Mouse (Mus musculus): Measurements from ENCODE around the gene Cd2.

Gene Cd2

DNA sequence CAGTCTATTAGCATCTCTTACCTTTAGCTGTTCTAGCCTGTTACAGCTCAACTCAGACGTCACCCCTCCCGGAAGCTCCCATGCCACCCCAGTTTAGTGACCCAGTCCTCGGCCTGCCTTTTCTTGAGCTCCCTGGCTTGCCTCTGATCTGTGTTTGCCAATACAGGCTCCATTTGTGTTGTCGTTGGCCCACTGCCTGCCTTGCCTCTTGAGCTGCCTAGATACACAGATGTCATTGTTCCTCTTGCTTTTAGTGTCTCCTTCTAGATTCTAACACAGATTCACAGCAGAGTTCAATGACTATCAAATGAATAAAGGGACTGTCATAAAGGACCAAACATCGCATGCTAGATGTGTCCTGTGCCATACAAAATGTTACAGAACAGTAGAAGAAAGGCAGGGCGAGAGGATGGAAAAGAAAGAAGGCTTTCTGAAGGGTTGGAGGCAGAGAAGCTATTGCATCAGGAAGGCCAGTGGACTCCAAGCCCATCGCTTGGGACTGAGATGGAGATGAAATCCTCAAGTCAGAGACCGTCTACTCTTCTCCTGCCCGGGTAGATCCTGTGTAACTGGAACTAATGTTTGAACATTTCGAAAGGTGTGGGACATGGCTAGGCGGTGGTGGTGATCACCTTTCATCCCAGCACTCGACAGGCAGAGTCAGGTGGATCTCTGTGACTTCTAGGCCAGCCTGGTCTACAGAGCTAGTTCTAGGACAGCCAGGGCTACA, 13.5 kb downstream of the Cd2 start:
- DNase-seq = no peak

DNA sequence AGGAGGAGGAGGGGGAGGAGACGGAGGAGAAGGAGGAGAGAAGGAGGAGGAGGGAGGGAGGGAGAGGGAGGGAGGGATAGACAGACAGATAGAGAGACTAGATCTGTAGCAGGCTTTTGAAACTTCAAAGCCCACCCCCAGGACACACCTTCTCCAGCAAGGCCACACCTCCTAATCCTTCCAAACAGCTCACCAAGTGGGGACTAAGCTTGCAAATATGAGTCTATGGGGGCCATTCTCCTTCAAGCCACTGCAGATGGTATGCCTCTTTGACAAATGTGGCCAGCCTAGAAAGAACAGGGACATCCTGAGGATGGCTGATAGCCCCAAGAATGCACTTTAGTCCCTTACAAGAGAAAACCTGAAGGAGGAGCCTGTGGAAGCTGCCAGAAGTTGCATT, 15.6 kb downstream of the Cd2 start:
- DNase-seq = no peak

DNA sequence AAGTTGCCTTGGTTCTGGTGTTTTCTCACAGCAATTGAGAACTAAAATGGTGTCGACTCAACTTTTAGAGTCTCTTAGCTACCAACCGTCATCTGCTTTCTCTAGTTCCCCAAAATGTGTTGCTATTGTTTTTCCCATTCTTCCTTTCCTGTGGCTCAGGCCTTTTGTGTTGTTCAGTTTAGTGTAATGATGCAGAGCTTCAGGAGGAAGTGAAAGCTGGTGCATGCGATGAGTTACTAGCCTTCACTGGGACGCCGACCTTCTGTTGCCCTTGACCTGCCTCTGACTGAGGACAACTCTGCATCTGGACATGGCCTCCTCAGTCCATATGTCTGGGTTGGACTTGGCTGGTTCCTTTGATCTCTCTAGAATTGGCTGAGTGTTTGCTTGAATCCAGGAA, 16.9 kb downstream of the Cd2 start:
- DNase-seq = peak in 1 of 2 experiments; percentile 42

DNA sequence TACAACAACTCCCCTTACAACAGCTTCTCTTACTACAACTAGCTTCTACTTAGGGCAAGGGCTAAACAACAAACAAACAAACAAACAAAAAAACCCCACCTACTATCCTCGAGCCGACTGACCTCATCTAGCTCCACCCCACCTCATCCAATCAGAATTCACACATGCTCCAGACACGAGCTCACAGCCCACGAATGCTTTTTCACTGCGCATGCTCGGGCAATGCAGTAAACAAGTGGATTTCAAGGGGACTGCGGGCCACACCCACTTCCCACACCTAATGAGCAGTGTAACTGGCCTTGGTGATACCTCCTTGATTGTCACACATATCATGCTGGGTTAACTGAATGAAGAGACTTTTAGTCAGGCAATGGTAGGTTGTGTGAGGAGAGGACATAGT, 19.4 kb downstream of the Cd2 start:
- DNase-seq = no peak

DNA sequence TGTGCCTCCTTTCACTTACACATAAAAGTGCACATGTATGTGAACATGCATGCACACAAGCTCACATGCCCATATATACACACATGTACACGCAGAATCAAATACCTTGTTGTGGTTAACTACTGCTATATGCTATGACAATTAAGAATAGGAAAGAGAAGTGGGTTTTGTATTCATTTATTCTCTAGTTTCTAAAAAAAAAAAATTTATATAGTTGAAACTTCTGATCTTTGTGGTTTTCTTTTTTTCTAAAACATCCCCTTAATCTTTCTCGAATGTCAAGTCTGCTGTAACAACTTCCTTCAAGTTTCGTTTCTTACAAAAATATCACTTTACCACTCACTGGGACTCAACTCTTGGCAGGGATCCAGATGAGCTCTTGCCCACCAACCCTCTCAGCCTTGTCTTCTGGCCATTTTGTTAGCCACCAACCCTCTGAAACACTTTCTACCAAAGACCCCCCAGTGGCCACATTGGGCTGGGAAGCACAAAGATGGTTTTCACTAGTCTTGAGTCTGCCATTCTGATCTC, 22.1 kb downstream of the Cd2 start:
- DNase-seq = no peak

DNA sequence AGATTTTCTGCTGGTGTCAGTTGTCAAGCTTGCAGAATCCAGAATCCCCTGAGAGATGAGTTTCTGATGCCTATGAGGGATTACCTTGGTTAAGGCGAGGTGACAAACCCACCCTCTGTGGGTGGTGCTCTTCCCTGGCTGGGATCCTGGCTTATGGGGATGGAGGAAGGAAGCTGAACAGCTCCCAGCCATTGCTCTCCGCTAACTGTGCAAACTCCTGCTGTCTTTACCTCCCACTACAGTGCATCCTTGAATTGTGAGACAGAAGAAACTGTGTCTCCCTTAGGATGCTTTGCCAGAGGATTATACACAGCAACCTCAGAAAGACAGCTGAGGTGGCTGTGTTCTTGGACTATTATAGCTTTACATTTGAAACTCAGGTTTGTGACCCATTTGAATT, 28.8 kb downstream of the Cd2 start:
- DNase-seq = no peak

DNA sequence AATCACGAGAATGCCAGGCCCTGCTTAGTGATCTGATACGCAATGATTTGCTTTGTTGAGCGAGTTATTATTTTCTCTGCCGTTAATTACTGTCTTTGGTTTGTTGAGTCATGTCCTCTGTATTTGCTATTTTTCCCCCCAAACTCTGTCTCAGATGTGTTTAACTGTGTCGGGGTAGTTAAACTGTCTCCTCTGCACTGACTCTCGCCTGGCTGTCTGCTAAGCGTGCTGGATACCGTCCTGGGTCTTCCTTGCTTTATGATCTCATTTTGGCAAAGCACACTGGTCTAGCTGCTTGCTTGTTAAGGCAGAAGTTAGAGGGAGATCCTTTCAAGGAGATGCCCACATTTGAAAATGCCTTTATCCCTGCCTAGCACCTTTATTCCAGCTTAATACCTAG, 31.6 kb downstream of the Cd2 start:
- no peak for DNase-seq

DNA sequence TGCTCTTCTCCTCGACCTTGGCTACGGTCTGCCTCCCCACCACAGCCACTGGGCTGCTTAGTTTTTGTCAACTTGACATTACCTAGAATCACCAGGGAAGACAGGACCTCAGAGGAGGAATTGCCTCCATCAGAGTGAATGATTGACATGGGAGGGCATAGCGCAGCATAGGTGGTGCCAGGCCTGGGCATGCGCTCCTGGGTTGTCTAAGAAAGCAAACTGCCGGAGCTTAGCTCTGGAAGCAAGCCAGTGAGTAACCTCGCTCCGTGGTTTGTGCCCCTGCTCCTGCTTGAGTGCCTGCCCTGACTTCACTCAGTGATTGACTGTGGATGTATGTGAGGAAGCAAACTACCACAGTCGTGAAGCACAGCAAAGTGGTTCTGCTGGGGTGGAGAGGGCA, 35.6 kb downstream of the Cd2 start:
- no peak for DNase-seq

DNA sequence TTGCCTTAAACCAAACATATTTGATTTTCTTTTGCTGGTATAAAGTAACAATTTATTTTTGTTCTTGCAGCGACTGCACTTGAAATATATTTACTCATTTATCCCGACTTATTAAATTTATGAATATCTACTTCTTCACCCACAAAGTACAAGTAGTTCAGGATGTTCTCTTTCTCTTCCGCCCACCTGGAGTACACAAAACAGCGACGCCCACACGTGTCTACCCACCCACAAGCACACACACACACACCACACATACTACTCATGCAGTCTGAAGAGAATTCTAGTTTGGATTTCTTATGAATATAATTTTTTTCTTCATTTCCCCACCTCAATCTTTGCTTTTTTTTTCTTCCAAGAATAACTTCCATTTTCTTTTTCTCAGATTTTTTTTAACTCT, 37.9 kb downstream of the Cd2 start:
- no peak for DNase-seq

DNA sequence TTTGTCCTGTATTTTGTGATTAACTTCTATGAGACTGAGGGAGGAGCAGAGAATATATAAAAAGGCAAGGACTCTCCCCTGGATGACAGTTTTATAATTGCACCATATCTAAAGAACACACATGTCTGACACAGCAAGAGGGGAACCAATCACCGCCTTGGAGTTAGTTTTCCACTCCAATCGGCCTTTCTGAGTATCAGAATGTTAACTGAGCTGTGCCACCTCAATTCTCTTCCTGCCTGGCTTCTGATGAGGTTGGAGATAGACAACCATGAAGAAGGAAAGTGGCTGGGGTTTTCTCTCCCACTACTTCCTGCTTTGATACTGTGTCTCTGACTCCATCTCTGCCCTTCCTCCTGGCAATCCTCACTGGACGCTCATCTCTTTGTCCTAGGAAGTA, 42.5 kb downstream of the Cd2 start:
- DNase-seq = no peak

DNA sequence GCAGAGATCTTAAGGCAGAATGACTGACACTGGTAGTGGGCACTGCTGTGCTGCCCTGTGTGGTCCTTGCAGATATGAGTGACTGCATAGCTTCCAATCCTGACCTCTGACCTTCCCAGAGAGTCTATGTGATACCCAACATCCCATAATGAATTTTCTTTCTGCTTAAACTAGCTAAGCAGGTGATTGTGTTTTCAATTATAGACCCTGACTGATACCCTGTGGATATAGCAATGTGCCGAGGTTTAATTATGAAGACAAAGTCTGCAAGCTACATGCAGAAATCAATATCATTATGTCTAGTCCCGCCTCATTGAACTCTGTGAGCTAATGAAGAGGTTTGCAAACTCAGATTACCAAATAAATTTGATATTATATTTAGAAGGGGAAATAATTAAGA, 44.7 kb downstream of the Cd2 start:
- DNase-seq = no peak

DNA sequence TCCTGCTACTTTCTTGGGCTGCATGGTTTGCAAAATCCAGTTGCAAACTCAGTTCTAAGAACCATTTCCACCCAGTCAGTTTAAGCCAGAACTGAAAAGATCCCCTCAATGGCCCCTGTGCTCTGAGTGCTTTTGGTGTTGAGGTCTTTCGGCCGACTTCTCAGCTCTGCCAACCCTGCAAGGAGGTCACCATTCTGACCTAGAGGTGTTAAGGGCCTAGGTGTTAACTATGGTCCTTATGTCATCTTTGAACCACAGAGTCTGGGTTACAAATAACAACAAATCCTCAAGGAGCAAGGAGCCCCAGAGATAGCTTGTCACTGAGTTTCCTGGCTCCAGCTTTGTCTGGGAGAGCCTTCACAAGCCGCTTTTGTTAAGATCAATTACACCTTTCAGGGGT, 45.9 kb downstream of the Cd2 start:
- no peak for DNase-seq

DNA sequence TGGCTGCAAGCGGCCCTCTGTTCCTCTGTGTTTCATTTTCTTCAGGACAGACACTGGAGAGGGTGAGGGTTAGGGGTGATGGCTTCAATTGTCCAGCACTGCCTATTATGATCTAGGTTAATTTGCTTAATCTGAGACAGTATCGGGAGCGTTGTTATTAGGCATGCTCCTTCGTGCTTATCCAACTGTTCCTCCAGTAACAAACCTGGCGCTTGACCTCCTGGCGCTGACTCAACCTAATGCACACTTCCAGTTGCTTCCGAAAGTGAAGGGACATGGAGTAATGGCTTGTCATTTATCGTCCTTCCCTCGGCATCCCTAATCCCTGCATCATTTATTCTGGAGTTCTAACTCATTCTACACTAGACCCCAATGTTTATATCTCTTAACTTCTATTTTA, 46.9 kb downstream of the Cd2 start:
- DNase-seq = no peak

DNA sequence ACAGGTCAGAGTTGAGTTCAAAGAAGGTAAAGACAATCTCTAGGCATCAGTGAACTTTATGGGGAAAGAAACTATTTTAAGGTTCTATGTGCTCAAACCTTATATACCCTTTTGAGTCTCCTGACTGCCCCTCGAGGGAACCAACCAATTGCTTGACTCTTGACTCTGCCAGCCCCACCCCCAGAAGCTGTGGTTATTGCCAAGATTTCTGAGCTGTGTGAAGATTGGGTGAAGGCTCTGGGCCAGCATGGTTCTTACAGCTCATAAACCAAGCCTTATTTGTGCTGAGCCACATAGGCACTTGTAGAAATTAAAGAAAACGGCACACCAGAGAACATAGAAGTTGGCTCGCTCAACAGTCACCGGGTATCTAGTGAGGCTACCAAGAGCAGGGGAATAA, 48.5 kb downstream of the Cd2 start:
- no peak for DNase-seq

DNA sequence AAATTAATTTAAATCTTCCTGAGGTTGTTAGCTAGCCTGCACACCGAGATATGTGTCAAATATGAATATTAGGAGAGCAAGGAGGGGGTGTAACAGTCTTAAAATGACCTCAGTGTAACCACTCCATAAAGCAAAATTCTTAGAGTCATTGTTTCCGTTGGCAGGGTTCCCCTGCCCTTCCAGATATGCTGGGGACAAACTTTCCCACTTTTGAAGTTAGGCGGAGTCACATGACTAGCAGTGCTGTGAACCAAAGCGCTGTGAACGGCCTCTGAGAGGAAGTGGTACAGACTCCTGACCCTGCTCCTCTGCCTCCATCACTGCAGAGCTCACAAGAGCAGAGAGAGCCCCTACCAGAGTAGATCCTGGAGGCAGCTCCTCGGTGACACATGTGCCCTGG, 49.0 kb downstream of the Cd2 start:
- no peak for DNase-seq

DNA sequence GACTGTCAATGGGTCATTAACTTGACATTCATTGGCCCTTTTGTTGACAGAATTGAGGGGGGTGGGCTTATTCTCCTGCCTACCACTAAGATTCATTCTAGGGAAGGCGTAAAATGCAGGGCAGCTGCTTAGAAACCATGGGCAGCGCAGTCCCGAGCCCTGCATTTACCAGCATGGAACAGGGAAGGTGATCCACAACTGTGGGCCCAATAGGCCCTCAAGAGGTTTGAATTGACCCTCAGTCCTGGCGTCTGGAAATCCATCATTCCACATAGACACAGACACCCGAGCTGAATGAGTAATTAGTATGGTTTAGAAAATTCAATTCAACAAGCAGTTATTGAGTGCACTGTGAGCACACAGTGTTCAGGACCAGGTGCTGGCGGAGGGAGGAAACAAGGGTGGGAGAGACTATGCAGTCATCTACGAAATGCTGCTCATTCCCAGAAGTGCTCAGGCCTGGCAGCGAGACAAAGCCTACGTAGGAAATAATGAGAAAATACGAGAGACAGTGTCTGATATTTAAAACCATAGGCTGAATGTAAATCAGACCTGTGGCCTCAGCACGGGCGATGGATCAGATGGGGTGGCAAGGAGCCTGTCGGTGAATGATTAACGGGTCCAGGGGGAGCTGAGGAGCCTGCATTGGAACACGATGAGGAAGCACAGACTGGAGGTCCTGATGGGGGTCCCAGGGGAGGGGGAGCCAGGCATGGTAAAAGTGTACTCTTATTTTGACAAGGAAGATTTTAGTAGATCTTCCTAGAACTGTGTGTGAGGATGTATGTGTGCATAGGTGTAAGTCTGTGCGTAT, 50.5 kb downstream of the Cd2 start:
- no peak for DNase-seq

DNA sequence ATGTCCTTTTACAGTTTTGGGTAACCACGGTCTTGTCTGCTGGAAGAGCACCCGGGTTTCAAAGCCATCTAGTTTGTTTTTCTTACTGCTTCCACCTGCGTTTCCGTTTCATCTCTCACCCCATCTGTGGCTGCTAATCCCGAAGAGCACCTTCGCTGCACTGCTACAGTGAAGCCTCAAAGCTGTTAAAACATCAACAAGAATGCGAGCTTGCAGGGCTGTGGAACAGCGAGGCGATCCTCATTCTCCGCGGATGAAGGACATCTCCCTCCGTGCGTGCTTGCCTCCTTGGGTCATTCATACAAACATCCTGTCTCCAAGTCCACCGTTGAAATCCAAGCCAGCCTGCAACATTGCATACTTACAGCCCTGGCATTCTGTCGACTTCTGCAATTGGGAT, 51.5 kb downstream of the Cd2 start:
- DNase-seq = no peak

DNA sequence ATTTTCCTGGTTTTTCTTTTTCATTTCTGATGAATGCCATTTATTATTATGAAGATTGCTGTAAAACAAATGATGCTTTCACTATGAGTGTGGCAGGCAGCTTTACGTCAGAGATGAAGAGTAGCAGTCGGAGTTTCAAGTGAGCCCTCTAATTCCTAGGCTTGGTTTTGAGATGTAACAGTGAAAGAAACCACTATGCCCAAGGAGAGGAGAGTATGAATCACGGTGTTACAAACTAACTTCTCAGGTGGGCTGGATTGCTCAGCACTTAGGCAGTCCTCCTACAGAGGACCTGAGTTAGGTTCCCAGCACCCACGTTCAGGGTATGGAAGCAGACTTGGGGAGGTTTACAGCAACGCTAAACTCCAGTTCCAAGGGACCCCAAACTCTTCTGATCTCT, 52.4 kb downstream of the Cd2 start:
- DNase-seq = no peak

DNA sequence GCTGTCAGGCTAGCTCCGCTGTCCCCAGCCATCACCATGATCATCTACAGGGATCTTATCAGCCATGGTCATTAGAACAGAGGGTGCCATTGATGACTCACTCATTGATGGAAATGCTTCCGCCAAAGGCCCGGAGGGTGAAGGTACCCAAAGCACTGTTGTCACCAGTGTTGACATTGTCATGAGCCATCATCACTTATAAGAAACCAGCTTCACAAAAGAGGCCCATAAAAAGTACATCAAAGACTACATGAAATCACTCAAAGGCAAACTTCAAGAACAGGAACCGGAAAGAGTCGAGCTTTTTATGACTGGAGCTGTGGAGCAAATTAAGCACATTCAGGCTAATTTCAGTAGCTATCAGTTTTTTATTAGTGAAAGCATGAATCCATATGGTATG, 54.3 kb downstream of the Cd2 start:
- no peak for DNase-seq

DNA sequence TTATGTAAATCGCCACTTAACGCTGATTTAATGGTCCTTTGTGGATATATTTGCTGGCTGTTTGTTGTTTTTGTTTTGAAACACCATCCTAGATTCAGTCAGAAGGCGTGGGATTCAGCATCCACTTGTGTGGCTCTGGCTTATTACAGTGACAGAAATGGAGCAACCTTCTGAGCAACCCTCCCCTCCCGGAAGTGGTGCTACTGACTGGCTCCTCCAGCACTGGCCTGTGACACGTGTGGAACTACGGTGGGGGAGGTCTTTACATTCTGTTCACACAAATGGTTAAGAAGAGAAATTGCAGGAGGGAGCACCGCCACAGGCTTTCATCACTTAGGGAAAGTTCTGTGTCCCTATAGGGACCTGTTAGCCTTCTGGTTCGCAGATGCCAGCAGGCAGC, 55.2 kb downstream of the Cd2 start:
- DNase-seq = no peak

DNA sequence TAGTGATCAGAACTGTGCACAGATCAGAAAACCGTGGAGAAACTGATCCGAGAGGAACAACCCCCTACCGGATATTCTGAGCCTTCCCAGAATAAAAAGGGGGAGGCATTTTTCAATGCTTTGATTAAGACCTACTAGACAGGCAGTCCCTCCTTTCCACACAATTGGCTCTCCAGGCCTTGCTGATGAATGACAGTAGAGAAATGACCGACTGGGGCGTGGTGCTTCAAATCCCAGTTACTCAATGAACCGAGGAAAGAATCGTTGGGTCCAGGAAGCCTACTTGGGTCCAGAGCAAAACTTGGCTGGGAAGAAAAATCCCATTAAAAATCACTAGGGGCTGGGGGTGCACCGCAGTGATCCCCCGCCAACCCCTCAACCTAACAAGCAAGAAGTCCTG, 57.5 kb downstream of the Cd2 start:
- no peak for DNase-seq

DNA sequence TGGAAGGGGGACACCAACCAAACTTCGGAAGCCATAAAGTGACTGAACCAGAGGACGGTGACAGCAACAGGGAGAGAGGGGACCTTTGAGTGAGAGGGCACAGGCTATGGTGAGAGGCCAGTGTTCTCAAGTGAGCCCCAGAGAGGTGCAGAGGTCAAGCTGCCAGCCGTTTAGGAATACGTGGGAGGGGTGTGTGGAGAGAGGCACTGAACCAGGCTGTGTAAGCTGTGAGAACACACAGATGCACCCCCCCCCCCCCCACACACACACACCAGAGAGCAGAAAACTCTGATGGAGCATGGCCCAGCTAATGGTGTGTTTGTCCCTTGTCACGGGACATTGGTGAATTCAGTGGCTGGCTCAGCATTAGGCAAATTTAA, 58.2 kb downstream of the Cd2 start:
- DNase-seq = no peak

DNA sequence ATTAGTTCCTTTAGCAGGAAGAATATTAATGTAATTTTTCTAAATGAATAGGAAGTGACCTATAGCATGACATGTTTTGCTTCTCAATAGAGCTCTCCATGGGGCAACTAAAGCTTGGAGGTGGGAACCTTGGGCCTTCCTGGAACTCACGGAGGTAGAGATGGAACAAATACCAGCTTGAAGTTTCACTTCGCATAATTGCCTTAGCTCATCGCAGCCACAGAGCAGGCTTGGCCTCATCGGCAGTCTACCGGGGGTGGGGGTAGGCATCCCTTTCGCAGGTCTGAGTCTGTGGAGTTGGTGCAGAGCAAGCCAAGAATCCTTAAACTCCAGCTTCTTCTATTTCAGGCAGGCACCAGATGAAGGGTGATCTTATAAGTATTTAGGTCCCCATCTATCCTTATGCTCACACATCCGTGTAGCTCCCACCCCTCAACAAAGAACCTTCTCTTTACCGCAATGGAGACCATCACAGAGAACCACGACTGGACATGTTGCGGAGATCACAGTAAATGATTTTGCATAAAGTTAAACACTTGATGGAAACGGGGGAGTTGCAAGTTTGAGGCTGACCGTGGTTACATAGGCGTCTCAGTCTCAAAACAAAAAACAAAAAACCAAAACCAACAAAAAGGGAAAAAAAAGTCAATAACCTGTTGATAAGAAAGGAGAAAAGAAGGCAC, 58.7 kb downstream of the Cd2 start:
- DNase-seq = peak; percentile 30 to 34

DNA sequence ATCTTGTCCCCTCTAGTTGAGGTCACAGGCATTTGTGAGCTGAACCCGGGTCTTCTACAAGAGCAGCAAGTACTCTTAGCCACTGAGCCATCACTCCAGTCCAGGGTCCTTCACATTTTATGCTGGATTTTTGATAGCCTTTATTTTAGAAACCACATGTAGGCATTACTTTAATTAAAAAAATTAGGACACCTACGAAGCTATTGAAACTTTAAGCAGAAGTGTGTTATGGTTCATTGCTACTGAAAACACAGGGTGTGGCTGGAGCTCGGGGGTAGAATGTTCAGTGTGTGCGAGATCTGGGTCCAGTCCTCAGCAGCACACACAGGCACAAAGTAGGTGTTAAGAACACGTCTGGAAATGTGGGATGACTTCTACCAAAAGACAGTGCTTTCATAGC, 59.7 kb downstream of the Cd2 start:
- peak in 1 of 2 experiments; percentile 27 for DNase-seq
